Mouse (Mus musculus) liver, embryonic 18 days (tissue): ENCODE data around the gene Slc35b2. TPM values are rescaled to one million over a fixed set of nuclear protein-coding genes. Genes with fewer than 3 reads are reported as not detected.

ENCODE experiments used
- polyA plus RNA-seq: library from polyadenylated mRNA; depleted of rRNA; stranded (reverse); fragments of >200 nt; gene quantifications from 2 replicates; pipeline ENCODE4 v1.2.3, GENCODE M21; 2012; rRNA removed

Slc35b2 gene
- polyA plus RNA-seq: 31.5 and 37.2 TPM in 2 replicates

DNA sequence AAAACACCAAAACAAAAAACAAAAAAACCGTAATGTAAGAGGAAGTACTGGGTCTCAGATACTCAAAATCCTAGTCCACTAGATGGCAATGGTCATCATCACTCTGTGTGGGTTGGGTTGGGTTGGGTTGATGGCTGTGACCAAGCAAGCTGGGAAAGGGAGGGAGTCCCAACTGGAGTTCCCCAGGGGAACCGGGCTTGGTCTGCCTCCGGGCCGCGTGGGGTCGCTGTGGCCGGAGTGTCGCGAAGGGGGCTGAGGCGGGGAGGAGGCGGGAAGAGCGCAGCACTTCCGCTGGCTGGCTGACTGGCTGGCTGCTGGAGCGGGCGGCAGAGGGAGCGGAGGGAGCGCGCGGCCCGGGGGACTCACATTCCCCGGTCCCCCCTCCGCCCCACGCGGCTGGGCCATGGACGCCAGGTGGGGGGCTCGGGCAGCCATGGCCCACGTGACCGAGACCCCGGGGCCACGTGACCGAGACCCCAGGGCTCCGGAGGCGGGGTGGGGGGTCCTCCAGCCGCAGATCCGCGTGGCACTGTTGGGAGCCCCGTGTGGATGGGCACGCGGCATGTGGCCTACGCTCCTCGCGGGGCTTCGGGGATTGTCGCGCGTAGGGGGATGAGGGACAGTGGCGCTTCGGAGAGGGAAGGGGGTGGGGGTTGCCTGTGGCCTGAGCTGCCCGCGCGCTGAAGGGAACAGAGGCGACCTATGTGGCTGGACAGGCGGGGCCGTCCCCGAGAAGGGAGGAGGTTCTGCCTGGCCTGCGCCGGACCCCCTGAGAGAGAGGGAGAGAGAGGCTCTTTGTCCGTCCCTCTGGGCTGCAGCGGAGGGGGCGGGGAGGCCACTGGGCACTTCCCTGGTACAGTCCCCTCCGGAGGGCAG is at the start of gene Slc35b2:
Slc35b2 (plus strand) TSS at position 220 of the 876 bp plus-strand sequence.

GRCm38 (mm10) chr17:45523263-45523662 is 40.4 kb upstream of the Slc35b2 start, which contains the start of gene Tcte1:
TSS of gene Tcte1 (plus strand) at chr17:45523434.

GRCm38 (mm10) chr17:45549617-45550181 is 14.0 kb upstream of the Slc35b2 start, which contains the start of gene Tmem151b:
TSS of gene Tmem151b (minus strand) at chr17:45549677.

DNA sequence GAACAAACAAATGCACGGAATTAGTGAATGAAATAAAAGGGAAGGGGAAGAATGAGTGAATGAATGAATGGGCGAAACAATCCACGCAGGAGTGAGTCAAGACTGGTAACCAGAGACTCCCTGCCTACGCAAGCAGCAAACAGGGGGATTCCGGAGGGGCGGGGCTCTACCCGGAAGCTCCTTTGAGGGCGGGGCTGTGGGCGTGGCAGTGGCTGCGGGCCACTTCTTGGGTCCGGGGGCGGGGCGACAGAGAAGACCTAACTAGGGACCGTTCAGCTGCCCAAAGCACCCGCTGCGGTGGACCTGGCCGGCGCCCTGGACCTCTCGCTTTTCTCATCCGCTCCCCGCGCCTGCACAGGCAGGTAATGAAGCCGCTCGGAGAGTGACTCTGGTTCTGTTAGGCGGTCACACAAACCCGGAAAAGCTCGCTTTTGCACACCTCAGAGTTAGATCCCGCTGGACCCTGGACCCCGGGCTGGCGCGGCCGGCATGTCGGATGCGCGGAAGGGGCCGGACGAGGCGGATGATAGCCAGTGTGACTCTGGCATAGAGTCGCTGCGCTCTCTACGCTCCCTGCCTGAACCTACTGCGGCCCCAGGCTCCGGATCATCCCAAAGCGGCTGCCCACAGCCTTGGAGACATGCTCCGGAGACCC is 8.1 kb upstream of the Slc35b2 start, which contains the start of gene Nfkbie:
Nfkbie (plus strand) TSS at position 252 of the 655 bp plus-strand sequence.

DNA sequence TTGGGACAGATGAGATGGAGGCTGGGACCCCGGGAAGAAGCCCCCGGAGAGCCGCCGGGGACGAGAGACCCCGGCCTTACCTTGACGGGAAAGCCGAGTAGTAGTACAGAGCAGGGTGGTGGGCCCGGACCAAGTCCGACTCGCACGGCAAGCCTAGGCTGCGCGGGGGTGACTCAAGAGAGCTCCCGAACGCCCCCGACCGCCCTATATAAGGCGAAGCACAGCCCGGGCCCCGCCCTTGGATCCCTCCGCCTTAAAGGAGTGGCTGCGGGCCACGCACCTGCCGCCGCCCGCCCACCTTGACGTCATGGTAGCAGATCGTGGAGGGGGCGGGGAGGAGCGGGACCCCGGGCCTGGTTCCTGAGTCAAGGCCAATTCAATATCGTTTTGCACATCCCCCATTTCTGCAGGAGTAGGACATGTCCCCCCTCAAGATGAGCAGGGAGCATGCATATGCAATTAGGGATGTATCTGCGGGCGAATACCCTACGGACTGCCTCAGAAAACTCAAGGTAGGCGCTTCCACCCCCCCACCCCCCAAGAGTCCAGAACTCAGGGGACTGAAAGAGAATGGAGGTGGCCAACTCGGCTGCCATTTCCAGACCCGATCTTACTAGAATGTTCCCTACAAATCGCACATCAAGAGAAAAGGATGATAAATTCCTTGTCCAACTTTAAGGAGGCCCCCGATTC is 9.6 kb downstream of the Slc35b2 start, which contains the start of gene Hsp90ab1:
Hsp90ab1 (minus strand) TSS at position 185 of the 693 bp plus-strand sequence.

GRCm38 (mm10) chr17:45599446-45600242 is 36.0 kb downstream of the Slc35b2 start, which contains the start of gene Slc29a1:
TSS of gene Slc29a1 (minus strand) at chr17:45599606.

DNA sequence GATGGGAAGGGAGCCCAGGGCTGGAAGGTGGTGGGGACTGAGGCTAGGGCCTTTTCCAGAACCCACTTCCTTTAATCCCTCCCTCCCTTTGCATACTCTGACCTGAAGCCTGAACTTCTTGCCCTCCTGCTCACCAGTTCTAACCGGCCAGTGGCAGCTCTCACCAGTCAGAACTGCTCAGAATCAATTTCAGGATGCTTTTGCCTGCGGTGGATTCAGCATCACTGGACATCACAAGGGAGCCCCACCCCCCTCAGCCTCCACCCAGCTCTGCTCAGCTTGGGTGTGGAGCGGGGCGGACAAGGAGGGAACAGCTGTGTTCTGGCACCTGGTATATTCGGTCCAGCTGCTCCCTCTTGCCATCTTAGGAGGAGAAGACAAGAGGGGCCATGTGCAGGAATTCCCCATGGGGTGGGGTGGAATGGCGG is 38.2 kb downstream of the Slc35b2 start, which contains the start of gene Mymx:
Mymx (minus strand) TSS at position 226 of the 428 bp plus-strand sequence.

Other genes starting within 250 kb of the Slc35b2 start
- gene Cdc5l, start 130.1 kb upstream of the Slc35b2 start, polyA plus RNA-seq: 9.8 and 10.2 TPM in 2 replicates
- 0.02 and 0.05 TPM in 2 replicates for gene Spats1, start 88.5 kb upstream of the Slc35b2 start, polyA plus RNA-seq
- gene Aars2, start 57.0 kb upstream of the Slc35b2 start, polyA plus RNA-seq: 4.3 and 4.8 TPM in 2 replicates
- not detected in 2 replicates for gene Tcte1, start 40.4 kb upstream of the Slc35b2 start, polyA plus RNA-seq
- gene Tmem151b, start 14.2 kb upstream of the Slc35b2 start, polyA plus RNA-seq: 0.05 and 0.06 TPM in 2 replicates
- 1.3 and 1.5 TPM in 2 replicates for gene Nfkbie, start 8.2 kb upstream of the Slc35b2 start, polyA plus RNA-seq
- 295 and 345 TPM in 2 replicates for gene Hsp90ab1, start 9.4 kb downstream of the Slc35b2 start, polyA plus RNA-seq
- 83.5 and 91.9 TPM in 2 replicates for gene Slc29a1, start 35.7 kb downstream of the Slc35b2 start, polyA plus RNA-seq
- not detected in 2 replicates for gene Mymx, start 38.2 kb downstream of the Slc35b2 start, polyA plus RNA-seq
- 0.03 TPM in 1 of 2 replicates, not detected in the other for gene Capn11, start 95.5 kb downstream of the Slc35b2 start, polyA plus RNA-seq
- gene Mrpl14, start 122.4 kb downstream of the Slc35b2 start, polyA plus RNA-seq: 53.5 and 59.7 TPM in 2 replicates
- 13.3 and 15.1 TPM in 2 replicates for gene Tmem63b, start 123.0 kb downstream of the Slc35b2 start, polyA plus RNA-seq
- gene 1600014C23Rik, start 170.0 kb downstream of the Slc35b2 start, polyA plus RNA-seq: 0.09 TPM in 1 of 2 replicates, not detected in the other